Mouse (Mus musculus) cerebellum, adult 11-12 months (tissue): ENCODE data around the gene Lyve1.
"Not testable (repeated sequence)": the region's sequence is repeated elsewhere in the genome, so short reads cannot be mapped to it uniquely, and the experiment has no call there.

Experiments used
- DNase-seq: peaks from one replicate; pipeline ENCODE4 v3.0.0; 2022

Lyve1 gene

DNA sequence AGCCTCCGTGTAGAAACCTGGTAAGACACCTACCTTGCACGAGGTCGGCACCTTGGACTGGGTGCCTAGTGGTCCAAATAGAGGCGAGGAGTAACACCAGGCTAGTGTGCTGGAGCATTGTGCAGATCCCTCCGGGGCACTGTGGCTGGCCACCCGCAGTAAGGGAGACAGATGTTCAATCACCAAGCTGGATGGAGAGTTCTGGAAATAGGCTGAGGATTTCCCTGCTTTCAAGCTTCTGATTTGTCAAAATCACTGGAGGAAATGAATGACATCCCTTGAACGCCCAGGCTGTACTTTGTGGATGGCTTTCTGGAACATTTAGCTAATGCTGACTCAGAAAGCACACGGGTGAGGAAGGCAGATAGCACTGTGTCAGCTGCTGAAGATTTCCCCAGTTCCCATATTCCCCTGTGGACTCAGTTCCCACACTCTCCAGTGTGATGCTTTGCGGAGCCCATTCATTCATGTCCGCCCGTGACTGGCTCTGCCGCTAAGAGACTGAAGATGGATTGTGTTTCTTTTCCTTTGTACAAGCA lies at the start of gene Lyve1:
Gene Lyve1 (minus strand): TSS at position 489 of the 539 bp plus-strand sequence.
- DNase-seq, result no peak

DNA sequence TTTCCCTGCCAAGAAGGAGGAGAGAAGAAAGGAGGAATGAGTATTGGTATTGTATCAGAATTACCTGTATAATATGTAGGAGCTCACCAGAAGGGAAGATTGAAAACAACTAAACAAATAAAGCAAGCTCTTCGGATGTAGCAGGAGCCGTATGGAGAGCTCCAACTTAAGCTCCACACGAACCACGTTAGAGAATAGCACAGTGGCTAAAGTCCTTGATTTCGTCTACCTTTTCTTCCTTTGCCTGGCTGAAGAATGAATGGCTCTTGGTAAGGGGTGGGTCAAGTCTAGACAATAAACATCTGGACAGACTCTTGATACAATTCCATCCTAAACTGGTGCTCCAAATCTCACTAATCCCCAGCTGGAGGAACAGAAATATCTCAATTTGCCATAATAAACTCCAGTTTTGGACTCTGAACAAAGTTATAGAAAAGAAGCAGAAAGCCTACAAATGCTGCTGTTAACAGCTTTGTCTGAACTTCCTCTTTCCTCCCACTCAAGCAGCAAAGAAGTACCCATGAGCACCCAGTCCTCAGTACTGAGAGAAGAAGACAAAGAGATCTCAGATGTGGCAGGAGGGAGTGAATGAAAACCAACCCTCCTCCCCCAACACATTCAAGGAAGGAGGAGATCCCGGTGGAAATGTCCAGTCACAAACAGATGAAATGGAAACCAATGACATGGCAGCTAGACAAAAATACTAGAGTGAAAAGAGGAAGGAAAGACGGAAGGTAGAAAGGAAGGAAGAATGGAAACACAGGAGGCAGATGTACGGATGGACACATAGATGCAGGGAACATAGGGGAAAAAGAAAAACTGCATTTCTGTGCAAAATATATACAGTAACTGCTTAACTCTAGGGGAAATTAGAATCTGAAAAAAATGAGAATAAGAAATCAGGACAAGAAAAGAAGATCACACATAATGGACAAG lies 45.4 kb upstream of the Lyve1 start:
- DNase-seq, result no peak

DNA sequence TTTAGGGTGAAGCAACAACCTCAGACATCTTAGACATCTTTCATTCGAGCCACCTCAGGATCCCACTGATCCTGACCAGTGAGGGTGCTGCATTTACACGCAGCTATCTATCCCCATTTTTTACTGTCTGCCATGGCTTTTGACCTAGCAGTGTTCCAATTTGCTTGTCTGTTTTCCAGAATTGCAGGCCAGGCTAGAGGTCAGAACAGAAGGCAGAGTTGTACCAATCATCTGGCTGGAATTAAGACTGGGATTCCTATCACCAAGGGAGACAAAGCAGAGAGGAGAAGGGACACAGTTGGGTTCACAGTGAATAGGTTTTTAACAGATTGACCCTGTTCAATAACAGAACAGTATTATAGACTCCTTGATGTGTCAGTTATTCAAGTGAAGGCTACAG lies 43.5 kb upstream of the Lyve1 start:
- no peak for DNase-seq

DNA sequence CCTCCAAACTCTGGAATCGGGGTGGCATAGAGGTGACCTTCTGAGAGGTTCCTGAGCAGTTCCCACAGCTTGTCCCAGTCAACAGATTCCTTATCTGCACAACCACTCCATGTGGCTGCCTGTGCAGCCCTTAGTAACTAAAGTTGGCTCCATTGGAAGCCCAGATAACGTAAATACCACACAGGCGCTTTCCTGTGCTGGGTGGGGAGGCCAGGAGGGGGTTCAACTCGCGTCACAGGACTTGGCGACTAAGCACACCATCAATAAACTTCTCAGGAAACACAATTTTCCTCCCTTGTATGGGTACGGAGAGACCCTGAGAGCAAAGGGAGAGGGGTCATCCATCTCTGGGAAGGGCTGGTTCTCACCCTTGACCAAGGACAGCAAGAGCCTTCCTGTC lies 40.2 kb upstream of the Lyve1 start:
- DNase-seq, result no peak

DNA sequence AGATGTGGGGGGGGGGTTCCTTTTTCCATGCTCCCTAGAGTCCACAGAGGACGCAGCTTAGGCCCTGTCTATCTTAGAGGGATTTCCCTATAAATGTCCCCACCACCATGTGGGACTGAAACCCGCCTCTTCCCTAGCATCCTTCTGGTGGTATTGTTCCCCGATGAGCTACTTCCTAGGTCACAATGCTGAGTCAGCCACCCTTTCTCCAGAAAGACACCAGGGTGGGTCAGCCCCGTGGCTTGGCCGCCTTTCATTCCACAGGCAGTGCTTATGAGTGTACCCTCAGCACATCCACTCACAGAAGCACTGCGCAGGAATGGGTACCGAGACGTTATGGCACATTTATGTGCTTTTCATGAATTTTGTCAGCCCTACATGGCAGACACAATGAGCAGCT lies 34.2 kb upstream of the Lyve1 start:
- no peak for DNase-seq

DNA sequence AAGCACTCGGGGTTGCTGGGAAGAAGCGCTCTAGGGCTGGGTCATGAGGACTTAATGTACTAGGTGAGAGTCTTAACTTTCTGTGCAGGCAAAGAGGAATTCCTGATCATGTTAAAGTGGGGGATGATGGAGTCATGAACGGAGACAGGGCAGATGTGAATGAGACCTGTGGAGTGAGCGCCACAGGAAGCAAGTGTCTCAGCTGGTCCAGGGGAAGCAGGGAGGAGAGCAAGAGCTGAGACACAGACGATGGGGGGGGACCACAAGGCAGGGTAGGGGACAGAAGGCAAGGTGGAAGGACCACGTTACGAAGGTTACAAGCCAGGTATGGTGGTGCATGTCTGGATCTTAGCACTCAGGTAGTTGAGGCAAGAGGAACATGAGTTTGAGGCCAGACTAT lies 33.4 kb upstream of the Lyve1 start:
- no peak for DNase-seq

DNA sequence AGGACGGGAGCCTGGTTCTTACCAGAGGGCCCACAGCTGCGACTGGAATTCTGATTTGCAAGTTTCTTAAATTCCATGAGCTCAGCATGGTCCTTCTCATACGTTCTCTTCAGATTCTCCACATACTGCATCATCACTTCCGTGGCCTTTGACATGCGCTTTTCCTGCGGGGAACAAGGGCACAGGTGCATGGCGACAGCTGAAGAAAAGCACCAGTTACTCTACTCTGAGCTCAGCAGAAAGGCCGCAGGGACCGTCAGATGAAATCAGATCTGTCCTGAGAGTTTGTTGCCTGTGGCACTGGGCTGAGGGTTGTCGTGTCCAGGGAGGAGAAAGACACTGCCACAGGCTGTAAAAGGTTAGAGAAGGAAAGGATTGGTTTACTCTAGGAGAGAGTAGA lies 32.7 kb upstream of the Lyve1 start:
- not testable (repeated sequence) for DNase-seq

DNA sequence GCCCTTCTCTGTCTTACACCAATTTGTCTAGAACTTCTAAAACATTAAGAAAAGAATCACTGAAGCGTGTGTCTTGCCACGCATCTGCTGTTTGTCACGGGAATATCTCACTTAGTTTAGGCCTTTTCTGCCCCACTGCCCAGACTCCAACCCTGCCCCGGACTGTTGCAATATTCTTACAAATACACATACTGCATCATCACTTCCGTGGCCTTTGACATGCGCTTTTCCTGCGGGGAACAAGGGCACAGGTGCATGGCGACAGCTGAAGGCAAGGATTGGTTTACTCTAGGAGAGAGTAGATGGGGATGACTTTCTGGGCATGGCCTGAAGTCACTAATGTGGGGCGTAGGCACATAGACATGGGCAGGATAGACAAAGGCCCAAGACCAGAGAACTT lies 31.6 kb upstream of the Lyve1 start:
- DNase-seq, result no peak

DNA sequence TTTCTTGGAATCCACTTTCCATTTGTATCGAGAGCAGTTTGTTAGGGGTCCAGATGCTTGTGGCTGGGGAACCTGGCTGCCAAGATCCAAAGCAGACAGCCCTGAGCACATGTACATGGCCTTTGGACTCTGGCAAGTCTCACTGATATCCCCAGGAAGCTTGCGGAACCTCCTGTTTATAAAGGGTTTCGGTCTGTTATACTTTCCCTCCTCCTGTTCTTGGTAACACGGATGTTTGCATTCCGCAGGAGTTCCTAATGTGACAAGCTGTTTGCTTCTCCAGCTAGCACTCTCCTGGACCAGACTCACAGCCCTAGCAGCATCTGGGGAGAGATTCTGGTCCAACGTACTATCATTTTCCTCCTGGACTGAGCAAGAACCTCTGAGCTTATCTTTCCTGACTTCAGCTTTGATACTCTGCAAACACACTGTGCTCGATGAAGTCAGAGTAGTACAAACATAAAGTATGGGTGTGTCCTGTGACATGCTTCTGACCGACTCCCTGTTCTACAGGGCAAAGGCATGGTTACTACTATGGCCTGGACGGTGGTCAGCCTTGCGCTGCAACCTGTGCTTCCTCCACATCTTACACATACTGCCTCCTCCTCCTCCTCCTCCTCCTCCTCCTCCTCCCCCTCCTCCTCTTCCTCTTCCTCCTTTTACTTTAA lies 31.0 kb upstream of the Lyve1 start:
- DNase-seq, result no peak

DNA sequence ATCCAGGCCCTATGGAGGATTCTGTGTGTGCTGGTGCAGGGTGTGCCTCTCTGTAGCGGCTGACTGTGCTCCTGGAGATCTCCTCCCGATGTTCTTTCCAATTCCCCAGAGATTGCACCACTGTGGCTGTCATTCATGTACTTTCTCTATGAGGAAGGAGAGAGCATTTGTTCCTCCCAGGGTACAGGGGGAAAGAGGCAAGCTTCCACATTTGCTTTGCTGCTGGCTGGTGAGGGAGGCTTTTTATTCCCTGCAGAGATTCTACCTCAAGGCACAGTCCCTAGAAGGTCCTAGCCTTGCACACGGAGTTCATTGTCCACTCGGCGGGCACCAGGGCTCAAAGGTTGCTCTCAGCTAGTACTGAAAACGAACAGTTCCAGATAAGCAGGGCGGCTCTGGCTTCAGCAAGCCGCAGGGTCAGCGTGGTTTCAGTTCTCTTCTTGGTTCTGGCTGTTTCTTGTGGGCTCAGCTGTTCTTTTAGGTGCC lies 28.5 kb upstream of the Lyve1 start:
- DNase-seq, result no peak

DNA sequence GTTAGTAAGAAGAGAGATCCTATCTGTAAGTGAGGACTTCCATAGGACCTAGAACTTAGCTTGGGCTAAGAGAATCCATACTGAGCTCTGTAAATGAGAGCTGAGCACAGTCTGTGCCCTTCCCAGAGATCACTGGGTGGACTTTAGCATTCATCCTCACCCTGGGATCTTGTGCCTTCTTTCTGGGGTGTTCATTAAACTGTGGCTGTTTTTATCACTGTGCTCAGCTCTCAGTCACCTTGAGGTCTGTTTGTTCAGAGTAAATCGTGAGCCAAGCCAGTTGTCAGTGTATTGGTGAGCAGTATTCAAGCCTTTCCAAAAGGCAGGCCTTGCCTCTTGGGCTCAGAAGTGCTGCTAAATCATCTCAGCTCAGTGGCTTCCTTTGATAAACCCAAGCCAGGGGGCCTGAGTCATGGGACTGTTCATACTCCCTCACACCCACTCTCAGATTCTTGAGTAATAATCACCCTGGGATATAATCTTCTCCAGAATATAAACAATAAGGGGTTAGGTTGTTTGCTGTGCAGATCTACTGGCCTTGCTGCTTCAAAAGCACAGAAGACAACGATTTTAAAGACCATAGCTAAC lies 18.8 kb upstream of the Lyve1 start:
- no peak for DNase-seq

DNA sequence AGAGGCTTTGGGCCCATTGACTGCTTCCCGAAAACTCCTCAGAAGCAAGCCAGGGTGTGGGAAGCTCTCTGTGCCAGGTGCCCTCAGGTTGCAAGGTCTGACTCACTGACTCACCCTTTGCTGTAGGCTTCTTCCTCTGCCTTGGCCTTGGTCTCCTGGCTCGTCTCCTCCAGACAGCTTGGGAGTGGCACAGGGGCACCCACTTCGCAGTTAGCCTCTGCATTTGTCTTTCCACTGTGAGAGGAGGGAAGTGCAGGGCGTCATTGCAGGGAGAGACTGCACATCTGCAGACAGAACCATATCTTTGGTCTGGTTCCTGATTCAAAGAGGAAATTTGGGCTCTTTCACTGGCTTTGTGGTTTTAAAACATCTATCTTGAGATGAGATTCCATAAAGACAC lies 15.0 kb upstream of the Lyve1 start:
- no peak for DNase-seq

DNA sequence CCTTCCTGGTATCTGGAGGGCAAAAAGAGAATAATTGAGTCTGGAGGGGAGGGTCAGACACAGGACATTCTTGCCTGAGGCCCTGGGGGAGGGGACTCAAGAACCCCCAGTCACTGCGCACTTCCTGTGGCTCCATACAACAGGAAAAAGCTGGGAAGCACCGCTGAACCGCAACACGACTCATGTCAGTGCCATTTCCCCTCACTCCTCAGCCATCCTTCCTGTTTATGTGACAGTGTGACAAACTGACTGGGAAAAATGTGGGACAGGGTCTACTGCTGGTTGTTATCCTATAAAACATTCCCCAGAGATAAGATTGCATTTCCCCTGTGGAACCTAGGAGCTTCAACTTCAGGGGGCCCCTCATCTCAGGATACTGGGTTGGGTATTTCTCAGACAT lies 13.9 kb upstream of the Lyve1 start:
- no peak for DNase-seq

DNA sequence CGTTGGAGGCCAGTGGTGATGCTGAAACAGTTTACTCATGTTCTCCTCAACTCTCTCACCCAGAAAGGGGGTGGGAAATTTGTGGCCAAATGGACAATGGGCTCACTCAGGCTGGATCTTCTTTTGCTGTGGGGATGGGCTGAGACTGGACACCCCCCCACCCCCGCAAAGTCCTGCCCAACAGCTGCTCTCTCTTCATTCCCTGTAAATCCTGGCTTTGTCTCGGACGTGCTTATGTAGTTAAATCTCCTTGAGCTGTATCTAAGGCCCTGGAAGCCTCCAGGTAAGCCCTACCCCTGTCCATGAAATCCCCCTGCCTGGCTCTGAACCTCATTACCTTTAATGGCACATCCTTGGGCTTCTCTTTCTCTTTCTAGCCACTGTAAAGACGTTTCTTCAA lies 5.8 kb upstream of the Lyve1 start:
- no peak for DNase-seq

DNA sequence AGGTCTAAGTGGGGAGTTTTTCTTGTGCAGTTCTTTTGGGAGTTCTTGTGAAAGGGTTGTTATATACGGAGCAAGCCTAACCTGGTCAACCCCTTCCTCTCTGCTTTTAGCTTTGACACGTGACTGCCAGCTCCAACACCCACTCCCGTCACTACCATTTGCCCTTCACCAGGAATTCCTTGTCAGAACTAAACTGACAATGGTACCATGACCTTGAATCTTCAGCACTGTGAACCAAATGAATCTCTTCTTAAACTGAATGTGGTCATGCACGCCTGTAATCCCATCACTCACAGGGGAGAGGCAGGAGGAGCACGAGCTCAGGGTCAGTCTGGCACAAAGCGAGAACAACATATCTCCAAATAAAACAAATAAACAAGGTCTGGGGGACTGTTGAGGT lies 4.1 kb upstream of the Lyve1 start:
- no peak for DNase-seq

DNA sequence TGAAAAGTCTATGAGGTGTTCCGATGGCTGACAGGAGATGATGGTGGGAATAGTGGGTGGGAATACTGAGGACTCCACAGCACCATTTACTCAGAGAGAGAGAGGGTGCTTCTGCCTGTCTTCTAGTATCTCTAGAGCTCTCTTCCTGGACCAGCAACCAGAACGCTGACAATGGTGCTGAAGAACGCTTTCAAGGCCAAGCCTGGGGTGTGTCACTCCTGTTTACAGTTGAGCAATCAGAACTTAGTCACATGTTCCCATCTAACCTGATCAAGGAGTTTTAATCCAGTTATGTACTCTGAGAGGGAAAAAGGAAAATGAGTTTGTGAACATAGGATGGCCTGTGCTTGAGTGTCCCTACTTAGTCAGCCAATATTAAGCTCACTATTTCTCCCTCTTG lies 3.0 kb upstream of the Lyve1 start:
- no peak for DNase-seq

DNA sequence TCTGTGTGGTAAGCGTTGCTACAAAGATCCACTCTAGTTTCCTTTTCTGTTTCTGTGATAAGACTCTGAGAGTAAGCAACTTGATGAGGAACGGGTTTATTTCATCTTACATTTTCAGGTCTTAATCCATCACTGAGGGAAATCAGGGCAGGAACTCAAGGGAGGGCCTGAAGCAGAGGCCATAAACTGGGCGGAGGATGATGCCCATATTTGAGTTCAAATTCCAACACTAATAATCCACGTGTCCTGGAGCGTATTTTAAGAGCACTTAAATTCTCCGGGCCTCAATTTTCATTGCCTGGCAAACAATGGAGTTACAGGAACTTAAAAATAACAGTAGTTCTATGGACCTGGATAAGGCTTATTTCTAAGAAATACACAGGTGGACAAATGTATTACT lies 2.5 kb upstream of the Lyve1 start:
- DNase-seq, result no peak

DNA sequence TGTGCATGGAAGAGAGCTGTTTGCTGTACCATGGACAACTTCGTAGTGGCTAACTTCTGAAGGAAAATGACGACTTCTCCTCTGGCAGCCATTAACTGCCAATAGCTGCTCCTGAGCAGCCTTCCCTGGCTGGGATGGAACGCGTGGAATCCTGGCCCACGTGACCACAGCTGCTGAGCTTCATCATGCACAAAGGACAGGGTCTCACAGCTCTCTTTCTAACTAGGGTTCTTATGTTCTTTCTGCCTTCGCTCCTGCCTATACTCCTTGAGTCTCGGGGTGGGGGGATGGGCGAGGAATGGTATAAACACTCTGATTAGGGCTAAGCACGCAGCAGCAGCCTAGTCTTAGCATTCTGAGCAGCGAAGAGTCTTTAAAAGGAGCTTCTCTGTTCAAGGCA lies 2.0 kb upstream of the Lyve1 start:
- no peak for DNase-seq

DNA sequence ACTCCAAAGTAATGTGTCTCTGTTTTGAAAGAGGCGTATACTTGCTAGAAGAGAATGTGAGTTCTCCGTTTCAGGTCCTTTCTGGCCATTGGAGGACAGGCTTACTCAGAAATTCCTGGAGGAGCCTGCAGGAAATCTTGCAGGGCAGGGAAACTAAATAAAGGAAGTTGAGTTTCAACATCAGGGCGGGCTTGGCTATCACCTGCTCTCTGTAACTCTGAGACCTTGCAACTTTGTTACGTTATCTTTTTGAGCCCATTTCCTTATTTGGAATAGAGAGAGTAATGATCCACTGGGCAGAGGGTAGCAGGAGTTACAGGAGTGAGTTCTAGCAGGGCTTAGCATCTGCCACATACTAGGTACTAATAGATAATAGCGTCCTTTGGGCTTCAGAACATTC lies 2.9 kb downstream of the Lyve1 start:
- no peak for DNase-seq

DNA sequence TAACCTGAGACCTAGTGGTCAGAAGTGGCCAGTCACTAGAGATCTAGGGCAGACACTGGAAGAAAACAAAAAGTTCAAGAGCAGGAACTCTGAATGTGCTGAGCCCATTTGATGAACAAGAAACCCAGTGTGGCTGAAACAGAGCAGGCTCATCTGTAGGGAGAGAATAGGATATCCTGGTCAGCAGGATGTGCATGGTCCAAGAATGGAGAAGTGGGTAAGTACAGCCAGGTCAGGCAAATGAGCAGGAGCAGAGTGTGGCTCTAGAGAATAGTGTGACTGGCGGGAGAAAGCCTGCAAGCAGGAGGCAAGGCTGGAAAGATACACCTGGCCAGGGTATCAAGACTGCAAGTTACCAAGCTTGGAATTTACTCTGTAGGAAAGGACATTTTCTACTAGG lies 7.4 kb downstream of the Lyve1 start:
- DNase-seq, result no peak

DNA sequence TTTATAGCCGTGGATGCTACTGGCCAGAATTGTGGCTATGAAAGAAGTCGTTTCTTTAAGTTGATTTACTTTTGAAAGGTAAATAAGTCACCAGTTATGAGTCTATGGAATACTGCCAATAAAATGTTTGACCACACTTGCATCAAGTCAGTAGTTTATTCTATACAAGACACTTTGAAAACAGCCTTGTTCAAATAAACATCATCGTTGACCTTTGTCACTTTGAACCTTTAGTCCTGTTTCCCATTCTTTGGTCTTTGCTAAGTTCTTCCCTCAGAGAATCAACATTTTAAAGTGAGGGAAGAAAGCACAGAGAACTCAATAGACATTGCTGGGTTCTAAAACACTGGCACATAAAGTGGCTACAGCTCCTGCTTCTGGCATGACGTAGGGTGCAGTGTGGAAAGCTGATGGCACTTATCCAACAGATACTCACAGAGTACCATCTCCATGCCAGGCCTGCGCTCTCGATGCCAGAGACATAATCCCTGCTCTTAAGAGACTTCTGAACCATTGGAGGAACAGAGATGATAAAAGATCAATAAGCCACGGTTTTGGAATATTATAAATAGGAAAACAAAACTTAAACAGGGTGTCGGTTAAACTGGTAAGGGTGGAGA lies 8.0 kb downstream of the Lyve1 start:
- DNase-seq, result no peak

DNA sequence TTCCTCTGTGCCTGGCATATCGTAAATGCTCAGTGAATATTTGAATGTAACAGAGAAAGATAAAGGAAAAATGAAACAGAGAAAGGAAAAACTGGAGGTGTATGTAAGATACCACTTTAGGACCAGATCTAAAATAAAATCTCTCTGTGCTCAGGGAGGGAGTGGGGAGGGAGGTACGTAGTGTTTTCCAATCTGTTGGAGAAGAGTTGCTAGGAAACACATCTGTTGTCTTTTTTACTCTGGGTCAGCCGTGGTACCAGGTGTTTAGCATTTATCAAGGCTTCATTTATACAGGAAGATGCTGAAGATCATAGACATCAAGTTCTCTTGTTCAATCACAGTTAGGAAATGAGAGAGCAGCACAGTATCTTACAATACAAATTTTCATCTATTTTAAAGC lies 8.5 kb downstream of the Lyve1 start:
- DNase-seq, result no peak

DNA sequence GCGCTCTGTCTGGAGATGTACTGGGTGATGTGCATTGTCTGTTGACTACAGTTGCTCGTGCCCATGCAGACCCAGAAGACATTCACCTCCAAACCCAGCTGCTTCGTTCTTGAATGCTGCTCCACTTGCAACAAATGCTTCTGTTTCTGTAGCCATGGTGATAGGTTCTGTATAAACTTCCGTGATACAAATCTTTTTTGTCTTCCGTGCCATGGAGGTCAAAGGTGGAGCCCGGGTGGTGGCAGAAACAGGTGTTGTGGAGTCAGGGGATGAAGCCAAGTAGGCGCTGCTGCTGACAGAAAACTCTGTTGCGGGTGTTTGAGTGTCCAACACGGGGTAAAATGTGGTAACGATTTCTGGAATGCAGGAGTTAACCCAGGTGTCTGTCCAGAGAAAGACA lies 9.4 kb downstream of the Lyve1 start:
- no peak for DNase-seq
